Mouse (Mus musculus): ENCODE results near the gene Cblb. TPM values are rescaled to one million over a fixed set of nuclear protein-coding genes. Genes with fewer than 3 reads are reported as not detected.

Gene Cblb
- polyA plus RNA-seq, 1 experiment from 2014 or later = 31.6 TPM

DNA sequence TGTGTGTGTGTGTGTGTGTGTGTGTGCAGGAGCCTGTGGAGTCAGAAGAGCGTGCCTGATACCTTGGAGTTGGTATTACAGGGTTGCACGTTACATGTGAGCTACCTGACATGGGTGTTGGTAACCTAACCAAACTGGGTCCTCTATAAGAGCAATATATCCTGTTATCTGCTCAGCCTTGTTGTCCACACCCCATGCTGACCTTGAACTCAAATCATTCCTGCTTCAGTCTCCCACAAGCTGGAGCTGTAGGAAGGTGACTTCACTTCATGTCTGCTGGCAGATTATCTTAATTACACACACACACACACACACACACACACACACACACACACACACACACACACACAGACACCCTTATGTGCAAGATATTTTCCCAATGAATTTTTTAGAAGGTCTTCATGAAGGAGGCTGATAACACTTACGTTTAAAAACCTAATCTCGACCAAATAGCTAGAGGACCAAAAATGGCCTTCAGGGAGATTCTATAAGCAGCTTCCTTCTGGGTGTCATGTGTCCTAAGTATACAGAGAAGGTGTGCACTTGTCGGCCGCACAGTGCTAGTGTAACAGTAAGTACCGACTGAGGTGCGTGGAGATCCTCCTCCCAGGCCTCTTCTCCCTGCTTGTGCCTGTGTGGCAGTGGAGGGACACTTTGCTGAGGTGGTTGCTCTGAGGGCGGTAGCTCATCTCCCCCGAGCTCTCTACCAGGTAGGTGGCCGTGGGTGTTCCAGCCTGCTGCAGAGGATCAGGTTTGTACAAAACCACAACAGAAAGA lies 49.8 kb downstream of the Cblb start:
- Histone ChIP-seq H3K9me3 (no peaks in the 10 kb centered on the region), H3K4me1 (0 out of 2 replicates have a peak, but pooled peaks cover 2% of the 10 kb centered on the region), H3K36me3 (replicated peaks) (no peaks in the 10 kb centered on the region), H3K4me2 (no peak overlapping the region), H3K4me3 (replicated peaks) (no peak overlapping the region), H3K27ac (no peak overlapping the region), H3K27me3 (no peaks in the 10 kb centered on the region), H3K9ac (no peak overlapping the region)
- 91% methylated on average over 11 of the region's 11 CpGs for WGBS
- no peak for ATAC-seq (ENCODE audit: low FRiP score)

DNA sequence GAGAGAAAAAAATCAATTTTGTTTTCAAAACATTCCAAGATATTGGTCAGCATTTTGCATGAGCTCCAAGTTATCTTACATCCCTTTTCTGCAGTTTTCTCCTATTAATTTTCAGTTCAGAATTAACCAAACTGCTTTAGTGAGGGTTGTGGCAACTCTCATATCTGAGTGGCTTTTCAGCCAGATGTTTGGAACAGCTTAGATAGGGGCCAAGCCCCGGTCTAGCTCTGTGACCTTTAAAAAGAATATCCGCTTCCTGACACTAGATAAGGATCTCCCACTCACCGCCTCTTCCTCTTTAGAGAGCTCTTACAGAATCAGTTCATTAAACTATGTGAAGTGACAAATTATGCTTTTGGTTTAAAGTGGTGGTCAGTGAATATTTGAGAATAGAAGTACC lies 50.7 kb downstream of the Cblb start:
- H3K9ac ChIP-seq = no peak overlapping the region
- H3K4me1 ChIP-seq = 0 out of 2 replicates have a peak, but pooled peaks cover under 1% of the 10 kb centered on the region
- H3K4me2 ChIP-seq = no peak overlapping the region
- H3K36me3 ChIP-seq (replicated peaks) = no peaks in the 10 kb centered on the region
- no peak for ATAC-seq (ENCODE audit: low FRiP score)
- H3K27me3 ChIP-seq = no peaks in the 10 kb centered on the region
- H3K27ac ChIP-seq = no peak overlapping the region
- 89% methylated on average over 3 of the region's 3 CpGs for WGBS
- H3K9me3 ChIP-seq = no peaks in the 10 kb centered on the region
- H3K4me3 ChIP-seq (replicated peaks) = no peak overlapping the region

DNA sequence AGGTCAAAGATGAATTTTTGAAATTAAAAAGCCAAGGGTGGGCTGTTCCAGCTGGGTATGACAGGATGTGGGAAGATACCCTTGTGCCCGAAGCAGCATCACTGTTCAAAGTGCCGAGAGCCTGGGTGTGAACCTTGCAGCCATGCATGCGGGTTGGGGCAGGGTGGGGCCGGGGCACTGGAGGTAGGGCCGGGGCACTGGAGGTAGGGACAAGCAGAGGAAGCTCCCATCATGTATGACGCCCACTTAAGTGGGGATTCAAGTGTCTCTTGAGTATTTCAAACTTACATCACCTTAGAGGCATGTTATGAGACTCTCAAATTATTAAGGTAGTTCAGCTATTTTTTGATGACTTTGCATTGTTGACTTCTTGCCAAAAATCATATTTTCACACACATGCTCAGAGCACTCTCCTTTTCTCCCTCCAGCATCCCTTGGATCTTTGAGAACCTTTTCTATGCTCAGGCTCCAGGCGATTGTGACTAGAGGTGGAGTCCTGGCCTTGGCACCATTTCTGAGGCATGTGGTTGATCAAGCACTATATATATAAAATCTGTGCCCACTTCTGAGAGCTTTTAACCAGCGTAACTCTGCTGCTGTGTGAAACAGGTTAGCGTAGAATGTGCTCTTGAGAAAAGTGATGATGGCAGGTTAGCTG lies 55.9 kb downstream of the Cblb start:
- 0 out of 2 replicates have a peak, but pooled peaks have one; percentile 20 for ATAC-seq (ENCODE audit: low FRiP score)
- 86% methylated on average over 9 of the region's 9 CpGs for WGBS

DNA sequence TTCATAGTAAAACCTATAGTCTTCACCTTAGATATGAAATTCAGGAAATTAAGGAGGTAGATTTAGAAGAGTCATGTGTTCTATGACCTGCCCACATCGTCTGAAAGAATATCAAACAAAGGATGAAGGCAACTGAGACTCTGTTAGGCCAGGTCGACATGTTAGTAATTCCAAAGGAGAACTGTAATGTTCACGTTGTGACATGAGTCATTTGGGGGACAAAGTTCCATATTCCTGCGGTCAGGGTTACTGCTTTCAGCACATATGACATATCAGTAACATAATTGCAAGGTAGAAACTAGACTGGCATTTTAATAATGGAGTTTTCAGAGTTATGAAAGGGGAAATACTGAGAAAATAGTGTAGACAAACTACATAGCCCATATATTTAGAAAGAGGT lies 58.3 kb downstream of the Cblb start:
- H3K9me3 ChIP-seq = no peaks in the 10 kb centered on the region
- H3K9ac ChIP-seq = no peak overlapping the region
- no peaks in the 10 kb centered on the region for H3K4me1 ChIP-seq
- H3K27ac ChIP-seq = no peak overlapping the region
- 89% methylated on average over 4 of the region's 4 CpGs for WGBS
- no peak for ATAC-seq (ENCODE audit: low FRiP score)
- no peak overlapping the region for H3K4me2 ChIP-seq
- H3K4me3 ChIP-seq (replicated peaks) = no peak overlapping the region
- H3K36me3 ChIP-seq (replicated peaks) = peaks cover 5% of the 10 kb centered on the region
- H3K27me3 ChIP-seq = no peaks in the 10 kb centered on the region

More for the DNA sequence above, 55.9 kb downstream of the Cblb start:
- no peaks in the 10 kb centered on the region for H3K4me1 ChIP-seq
- H3K4me2 ChIP-seq = no peak overlapping the region
- H3K27ac ChIP-seq = no peak overlapping the region
- H3K36me3 ChIP-seq (replicated peaks) = peaks cover 5% of the 10 kb centered on the region; the same call in 1 of the 2 replicates
- H3K9me3 ChIP-seq = no peaks in the 10 kb centered on the region
- H3K27me3 ChIP-seq = no peaks in the 10 kb centered on the region
- H3K9ac ChIP-seq = no peak overlapping the region
- no peak overlapping the region for H3K4me3 ChIP-seq (replicated peaks)

DNA sequence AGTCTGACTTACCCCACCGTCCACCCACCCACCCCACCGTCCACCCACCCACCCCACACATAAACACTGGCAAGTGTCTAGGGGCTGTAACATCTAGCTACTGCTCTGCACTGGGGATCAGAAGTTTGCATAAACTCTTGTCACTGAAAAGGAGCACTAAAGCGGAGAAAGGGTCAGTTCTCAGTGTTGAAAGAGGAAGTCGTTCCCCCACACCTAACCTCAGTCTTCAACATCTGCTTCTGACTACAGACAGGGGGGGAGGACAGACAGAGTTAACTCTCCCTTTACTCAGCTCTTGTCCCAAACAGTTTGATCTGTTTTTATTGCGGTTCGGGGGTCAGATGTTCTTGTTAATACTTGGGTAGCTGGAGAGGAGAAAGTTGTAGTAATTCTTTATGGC lies 59.9 kb downstream of the Cblb start:
- no peak overlapping the region for H3K4me2 ChIP-seq
- peaks cover 5% of the 10 kb centered on the region for H3K36me3 ChIP-seq (replicated peaks)
- no peak overlapping the region for H3K27ac ChIP-seq
- no peaks in the 10 kb centered on the region for H3K9me3 ChIP-seq
- H3K9ac ChIP-seq = no peak overlapping the region
- no peaks in the 10 kb centered on the region for H3K4me1 ChIP-seq
- WGBS = 81% methylated on average over 6 of the region's 6 CpGs
- no peak overlapping the region for H3K4me3 ChIP-seq (replicated peaks)
- no peaks in the 10 kb centered on the region for H3K27me3 ChIP-seq
- ATAC-seq (ENCODE audit: low FRiP score) = no peak

DNA sequence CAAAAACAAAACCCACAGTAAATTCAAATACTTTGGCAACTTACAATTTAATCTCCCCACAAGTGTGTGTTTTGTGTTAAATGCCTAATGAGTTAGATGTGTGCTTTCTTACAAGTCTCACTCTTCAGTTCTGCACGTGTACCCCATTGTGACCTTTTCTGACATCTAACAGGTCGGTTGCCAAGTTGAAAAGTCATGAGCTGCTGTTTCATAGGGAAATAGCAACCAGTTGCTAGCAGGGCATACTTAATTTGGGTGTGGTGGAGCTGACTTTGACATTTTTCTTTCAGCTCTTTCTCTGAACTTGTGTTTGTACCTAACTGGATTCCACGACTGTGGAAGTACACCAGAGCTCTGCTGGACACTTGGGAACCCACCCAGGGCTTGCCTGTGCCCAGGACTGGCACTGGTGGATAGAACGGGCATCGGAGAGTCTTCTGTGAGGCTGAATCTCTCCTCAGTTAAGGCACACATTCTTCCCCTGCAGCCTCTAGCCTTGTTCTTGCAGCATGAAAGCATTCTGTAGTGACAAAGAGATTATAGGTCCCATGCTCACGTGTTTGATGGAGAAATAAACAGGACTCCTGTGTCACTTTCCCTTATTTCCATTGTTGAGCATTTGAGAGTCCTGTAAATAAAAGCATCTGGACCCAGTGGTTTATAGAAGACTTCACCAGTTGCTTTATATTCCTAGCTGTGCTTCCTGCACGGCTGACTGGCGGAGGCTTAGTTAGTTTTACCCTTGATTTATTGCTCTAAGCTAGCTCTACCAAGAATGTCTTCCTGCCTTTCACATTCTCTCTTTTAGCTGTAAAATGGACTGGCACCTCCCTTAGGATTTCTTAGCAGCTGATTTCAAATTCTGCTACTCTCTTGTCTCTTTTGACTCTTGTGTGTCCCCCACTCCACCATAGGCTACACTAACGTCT lies 62.6 kb downstream of the Cblb start:
- no peak overlapping the region for H3K4me2 ChIP-seq
- no peaks in the 10 kb centered on the region for H3K27me3 ChIP-seq
- H3K4me3 ChIP-seq (replicated peaks) = no peak overlapping the region
- H3K9me3 ChIP-seq = no peaks in the 10 kb centered on the region
- H3K36me3 ChIP-seq (replicated peaks) = peaks cover 9% of the 10 kb centered on the region
- H3K27ac ChIP-seq = no peak overlapping the region
- no peak for ATAC-seq (ENCODE audit: low FRiP score)
- WGBS = 80% methylated on average over 9 of the region's 9 CpGs
- H3K9ac ChIP-seq = no peak overlapping the region
- no peaks in the 10 kb centered on the region for H3K4me1 ChIP-seq

DNA sequence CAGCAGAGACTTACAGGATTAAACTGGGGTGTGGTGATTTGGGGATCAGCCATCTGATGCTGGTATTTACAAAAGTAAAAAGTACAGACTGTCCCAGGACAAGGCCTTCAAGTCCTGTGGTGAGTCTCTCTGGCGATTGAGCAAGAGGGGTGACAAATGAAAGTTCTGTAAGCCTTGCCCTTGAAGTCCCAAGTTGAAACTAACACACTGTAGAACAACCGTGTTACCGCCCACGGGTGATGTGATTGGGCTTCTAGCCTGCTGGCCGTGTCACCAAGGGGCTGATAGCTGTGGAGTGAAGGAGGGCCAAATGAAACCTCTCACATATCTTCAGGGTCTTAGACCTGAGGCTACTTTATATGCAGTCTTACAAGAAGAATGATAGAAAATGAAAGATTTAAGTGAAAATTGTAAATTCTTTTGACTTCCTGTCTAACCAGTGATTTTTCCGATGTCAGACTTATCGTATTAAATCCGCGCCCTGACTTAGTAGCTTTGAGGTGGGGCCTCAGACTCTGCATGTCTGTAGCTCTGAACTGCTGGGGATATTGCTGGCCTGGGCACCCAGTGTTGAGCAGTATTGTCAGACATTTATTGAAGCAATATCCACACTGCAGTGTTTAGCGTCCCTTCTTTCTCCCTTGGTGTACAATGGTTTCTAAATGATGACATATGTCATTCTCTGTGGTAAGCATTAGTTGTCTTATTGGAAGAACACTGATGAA lies 63.9 kb downstream of the Cblb start:
- 93% methylated on average over 10 of the region's 10 CpGs for WGBS
- no peak overlapping the region for H3K27ac ChIP-seq
- no peaks in the 10 kb centered on the region for H3K4me1 ChIP-seq
- H3K27me3 ChIP-seq = no peaks in the 10 kb centered on the region
- H3K9me3 ChIP-seq = no peaks in the 10 kb centered on the region
- H3K4me3 ChIP-seq (replicated peaks) = no peak overlapping the region
- no peak overlapping the region for H3K4me2 ChIP-seq
- no peak overlapping the region for H3K9ac ChIP-seq
- ATAC-seq (ENCODE audit: low FRiP score) = no peak
- peaks cover 9% of the 10 kb centered on the region for H3K36me3 ChIP-seq (replicated peaks)

DNA sequence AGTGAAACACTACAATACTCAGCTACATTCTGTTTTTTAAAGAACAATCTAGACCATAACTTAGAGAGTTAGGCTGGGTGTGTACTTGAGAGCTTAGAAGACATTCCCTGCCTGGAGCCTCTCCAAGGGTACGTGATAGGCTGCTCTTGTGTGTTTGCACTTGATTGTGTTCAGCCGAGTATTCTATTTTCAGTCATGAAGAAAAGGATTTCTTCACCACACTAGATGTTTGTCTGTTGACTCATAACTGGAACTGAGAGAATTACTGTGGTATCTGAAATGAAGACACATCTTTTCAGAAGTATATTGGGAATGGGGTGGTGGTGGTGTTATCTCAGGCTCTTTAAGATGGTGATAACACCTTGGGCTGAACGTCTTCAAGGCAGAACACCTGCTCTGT lies 64.6 kb downstream of the Cblb start:
- Histone ChIP-seq H3K4me2 (no peak overlapping the region), H3K36me3 (replicated peaks) (peaks cover 6% of the 10 kb centered on the region; the same call in 1 of the 2 replicates), H3K9me3 (no peaks in the 10 kb centered on the region), H3K4me3 (replicated peaks) (no peak overlapping the region), H3K27ac (no peak overlapping the region), H3K9ac (no peak overlapping the region), H3K4me1 (no peaks in the 10 kb centered on the region), H3K27me3 (no peaks in the 10 kb centered on the region)
- no peak for ATAC-seq (ENCODE audit: low FRiP score)
- 94% methylated on average over 3 of the region's 3 CpGs for WGBS

DNA sequence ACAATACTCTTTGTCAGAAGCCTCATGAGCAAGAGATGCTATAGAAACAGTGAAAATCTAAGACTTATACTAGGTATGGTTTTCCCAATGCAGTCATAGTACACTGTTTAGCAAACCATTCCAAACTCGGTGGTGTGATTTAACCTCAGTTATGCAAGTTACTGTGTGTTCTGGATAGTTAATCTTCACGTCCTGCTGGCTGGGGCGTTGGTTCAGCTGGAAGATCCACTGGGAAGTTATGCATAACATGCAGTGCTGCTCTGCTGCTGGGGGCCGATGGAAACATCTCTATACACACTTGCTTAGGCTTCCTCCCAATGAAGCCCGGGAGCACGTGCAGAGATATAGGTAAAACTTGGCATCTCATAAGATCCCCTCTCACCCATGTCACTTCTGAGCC lies 69.4 kb downstream of the Cblb start:
- WGBS = 91% methylated on average over 6 of the region's 6 CpGs
- no peak for ATAC-seq (ENCODE audit: low FRiP score)
- H3K27ac ChIP-seq = no peak overlapping the region

DNA sequence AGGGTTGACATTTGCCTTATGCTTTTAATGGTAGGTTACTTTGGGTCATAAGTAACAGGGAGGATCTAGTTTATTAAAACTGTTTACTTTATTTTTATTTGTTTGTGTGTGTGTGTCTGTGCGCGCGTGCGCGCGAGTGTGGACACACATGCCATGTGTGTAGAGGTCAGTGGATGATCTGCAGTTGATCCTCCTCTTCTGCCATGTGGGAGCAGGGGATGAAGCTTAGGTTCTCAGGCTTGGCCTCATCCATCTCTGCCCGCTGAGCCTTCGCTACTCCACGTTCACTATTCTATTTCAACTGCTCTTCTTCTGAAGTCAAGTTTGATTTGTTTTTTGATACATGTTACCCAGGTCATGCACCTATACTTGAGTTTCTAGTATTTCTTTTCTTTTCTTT lies 73.6 kb downstream of the Cblb start:
- ATAC-seq (ENCODE audit: low FRiP score) = 0 out of 2 replicates have a peak, but pooled peaks have one; percentile 11
- Histone ChIP-seq H3K4me3 (replicated peaks) (no peak overlapping the region), H3K36me3 (replicated peaks) (peaks cover 11% of the 10 kb centered on the region; the same call in 1 of the 2 replicates), H3K4me1 (no peaks in the 10 kb centered on the region), H3K27ac (no peak overlapping the region), H3K27me3 (no peaks in the 10 kb centered on the region), H3K4me2 (no peak overlapping the region), H3K9ac (no peak overlapping the region), H3K9me3 (no peaks in the 10 kb centered on the region)
- 98% methylated on average over 9 of the region's 9 CpGs for WGBS

More for the DNA sequence above, 69.4 kb downstream of the Cblb start:
- Histone ChIP-seq H3K27me3 (no peaks in the 10 kb centered on the region), H3K4me1 (no peaks in the 10 kb centered on the region), H3K36me3 (replicated peaks) (peaks cover 15% of the 10 kb centered on the region; the same call in 1 of the 2 replicates), H3K9me3 (no peaks in the 10 kb centered on the region), H3K4me2 (no peak overlapping the region), H3K9ac (no peak overlapping the region), H3K4me3 (replicated peaks) (no peak overlapping the region)

DNA sequence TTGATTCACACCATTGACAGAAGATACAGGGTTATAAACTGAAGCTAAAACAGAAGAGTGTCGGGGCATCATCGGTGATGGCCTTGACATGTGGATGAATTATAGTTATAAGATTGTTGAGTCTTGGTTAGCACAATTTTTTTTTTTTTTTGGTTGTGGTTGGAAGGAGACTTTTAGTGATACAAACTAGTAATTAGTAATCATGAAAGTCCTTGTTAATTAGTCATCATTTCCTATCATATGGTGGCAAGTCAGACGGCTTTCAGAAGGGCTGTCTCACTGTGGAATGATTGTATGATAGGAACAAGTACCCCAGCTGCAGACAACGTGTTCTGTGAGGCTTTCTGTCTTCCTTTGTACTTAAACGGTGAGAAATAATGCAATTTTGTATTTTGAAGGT lies 76.8 kb downstream of the Cblb start:
- 80% methylated on average over 5 of the region's 5 CpGs for WGBS

More for the DNA sequence above, 76.8 kb downstream of the Cblb start:
- H3K4me2 ChIP-seq = no peak overlapping the region
- H3K27me3 ChIP-seq = no peaks in the 10 kb centered on the region
- H3K36me3 ChIP-seq (replicated peaks) = peaks cover 3% of the 10 kb centered on the region; the same call in 1 of the 2 replicates
- no peak for ATAC-seq (ENCODE audit: low FRiP score)
- no peaks in the 10 kb centered on the region for H3K4me1 ChIP-seq
- no peaks in the 10 kb centered on the region for H3K9me3 ChIP-seq
- no peak overlapping the region for H3K9ac ChIP-seq
- H3K4me3 ChIP-seq (replicated peaks) = no peak overlapping the region
- H3K27ac ChIP-seq = no peak overlapping the region
